Mouse (Mus musculus): ENCODE measurements around the gene Zfp184.
"Not testable (repeated sequence)": the region's sequence is repeated elsewhere in the genome, so short reads cannot be mapped to it uniquely, and the experiment has no call there.

Gene Zfp184

GRCm38 (mm10) chr13:21944926-21945740 is at the start of gene Zfp184:
Gene Zfp184 (plus strand): TSS chr13:21945094.
- DNase-seq (ENCODE audit: low read depth): peak; percentile 86

GRCm38 (mm10) chr13:21896549-21897244 is 48.2 kb upstream of the Zfp184 start:
- DNase-seq (ENCODE audit: low read depth): no peak

DNA sequence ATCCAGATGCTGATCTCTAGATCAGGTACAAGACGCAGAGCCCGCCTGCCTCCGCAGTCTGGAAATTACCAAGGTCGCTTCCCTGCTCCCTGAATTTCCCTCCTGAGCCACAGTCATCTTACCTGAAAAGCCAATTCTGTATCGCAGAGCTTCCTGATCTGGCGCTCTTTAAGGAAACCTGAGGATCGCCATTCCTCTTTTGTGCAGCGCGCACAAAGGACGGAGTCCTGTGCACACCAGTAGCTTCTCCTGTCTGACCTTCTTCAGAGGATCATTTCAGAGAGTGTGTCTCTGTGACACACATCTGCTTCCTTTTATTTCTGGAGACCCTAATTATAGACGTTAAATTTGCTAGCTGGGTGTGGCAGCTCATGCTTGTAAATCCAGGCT is 47.7 kb upstream of the Zfp184 start:
- no peak for DNase-seq (ENCODE audit: low read depth)

DNA sequence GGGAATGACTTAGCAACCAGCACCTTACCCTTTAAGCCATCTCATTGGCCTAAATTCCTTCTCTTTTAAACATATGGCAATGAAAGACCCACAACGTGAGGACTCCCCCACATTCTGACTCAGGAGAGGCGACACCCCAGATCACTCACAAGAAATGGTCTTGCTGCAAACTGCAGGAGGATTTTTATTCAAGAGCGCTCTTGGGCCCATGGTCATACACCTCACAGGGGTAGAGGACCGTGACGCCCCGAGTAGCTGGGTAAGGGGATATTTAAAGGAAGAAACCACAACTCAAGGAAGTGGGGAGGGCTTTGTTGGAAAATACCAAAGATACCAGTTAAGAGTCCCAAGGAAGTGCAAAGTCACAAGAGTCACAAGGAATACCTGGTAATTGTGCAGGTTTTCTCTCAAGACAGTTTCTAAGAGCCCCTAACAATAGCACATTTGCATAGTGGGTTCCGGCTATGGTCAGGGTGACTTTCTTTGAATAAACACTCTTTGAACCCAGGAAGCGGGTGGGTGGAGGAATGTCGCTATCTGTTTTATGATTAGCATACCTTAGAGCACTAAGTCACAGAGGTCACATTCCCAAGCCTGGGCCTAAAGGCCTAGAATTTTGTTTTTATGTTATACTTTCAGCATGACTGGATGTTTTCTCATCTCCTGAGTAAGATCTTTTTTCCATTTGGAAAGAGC is 43.9 kb upstream of the Zfp184 start:
- DNase-seq (ENCODE audit: low read depth): not testable (repeated sequence)

DNA sequence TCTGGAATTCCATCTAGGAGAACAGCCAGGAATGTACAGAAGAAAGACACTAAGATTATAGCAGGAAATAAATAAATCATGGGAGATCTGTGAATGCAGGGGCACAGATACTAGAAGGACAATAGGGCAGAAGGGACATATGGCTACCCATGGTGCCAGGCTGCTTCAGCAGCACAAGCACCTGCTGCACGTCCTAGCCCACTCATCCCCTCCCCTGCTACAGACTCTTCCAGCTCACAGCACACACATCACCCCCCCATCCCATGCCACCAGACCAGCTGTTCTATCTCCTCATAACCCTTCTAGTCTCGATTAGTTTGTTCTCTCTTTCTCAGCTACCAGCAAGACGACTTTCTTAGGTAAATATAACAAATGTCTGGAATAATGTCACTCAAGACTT is 41.4 kb upstream of the Zfp184 start:
- no peak for DNase-seq (ENCODE audit: low read depth)

DNA sequence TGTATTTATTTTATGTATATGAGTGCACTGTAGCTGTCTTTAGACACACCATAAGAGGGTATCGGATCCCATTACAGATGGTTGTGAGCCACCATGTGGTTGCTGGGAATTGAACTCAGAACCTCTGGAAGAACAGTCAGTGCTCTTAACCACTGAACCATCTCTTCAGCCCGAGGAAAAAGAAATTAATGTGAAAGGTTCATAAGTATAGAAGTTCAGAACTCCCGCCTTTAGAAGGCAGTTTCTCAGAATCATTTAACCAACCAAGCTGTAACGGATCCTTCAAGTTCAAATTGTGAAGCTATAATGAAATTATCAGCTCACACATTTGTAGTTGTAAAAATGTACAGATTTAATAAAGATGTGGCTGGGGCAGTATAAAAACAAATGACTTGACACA is 40.8 kb upstream of the Zfp184 start:
- not testable (repeated sequence) for DNase-seq (ENCODE audit: low read depth)

GRCm38 (mm10) chr13:21906301-21906700 is 38.6 kb upstream of the Zfp184 start:
- DNase-seq (ENCODE audit: low read depth): no peak

GRCm38 (mm10) chr13:21906946-21907806 is 37.7 kb upstream of the Zfp184 start:
- no peak for DNase-seq (ENCODE audit: low read depth)

GRCm38 (mm10) chr13:21907807-21908155 is 37.1 kb upstream of the Zfp184 start:
- DNase-seq (ENCODE audit: low read depth): not testable (repeated sequence)

DNA sequence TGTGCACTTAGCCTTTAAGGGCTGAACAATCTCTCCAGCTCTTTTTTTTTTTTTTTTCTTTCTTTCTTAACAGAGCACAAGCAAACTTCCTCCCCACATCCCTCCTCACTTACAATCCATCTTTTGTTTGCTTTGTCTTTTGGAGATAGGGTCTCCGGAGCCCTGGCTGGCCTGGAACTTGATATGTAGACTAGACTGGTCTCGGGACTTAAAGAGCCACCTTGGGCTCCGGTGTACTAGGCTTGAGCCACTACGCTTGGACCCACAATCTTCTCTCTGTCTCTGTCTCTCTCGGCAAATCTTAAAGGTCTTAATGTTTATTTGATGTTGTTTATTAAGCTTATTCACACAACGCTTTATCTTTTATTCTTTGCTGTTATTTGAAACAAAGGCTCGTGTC is 34.2 kb upstream of the Zfp184 start:
- no peak for DNase-seq (ENCODE audit: low read depth)

GRCm38 (mm10) chr13:21911147-21911546 is 33.7 kb upstream of the Zfp184 start:
- no peak for DNase-seq (ENCODE audit: low read depth)

DNA sequence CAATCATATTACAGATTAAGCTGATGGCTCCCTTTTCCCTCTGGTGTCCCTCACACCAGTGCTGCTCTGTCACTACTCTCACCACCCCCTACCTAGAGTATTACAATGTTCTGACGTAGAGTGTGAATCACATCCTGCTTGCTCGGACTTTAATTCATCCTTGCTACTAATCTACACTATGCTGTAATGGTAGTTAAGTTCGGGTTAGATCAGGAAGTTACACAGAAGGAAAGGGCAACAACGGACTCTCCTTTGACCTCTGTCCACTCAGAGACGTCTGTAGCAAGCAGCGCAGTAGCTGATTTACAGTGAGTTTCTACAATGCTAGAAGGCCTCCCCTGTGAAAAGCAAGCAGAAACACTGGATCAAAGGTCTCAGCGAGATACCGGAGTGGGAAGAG is 31.0 kb upstream of the Zfp184 start:
- no peak for DNase-seq (ENCODE audit: low read depth)

GRCm38 (mm10) chr13:21914599-21914998 is 30.3 kb upstream of the Zfp184 start:
- DNase-seq (ENCODE audit: low read depth): no peak

GRCm38 (mm10) chr13:21915487-21915886 is 29.4 kb upstream of the Zfp184 start:
- no peak for DNase-seq (ENCODE audit: low read depth)

DNA sequence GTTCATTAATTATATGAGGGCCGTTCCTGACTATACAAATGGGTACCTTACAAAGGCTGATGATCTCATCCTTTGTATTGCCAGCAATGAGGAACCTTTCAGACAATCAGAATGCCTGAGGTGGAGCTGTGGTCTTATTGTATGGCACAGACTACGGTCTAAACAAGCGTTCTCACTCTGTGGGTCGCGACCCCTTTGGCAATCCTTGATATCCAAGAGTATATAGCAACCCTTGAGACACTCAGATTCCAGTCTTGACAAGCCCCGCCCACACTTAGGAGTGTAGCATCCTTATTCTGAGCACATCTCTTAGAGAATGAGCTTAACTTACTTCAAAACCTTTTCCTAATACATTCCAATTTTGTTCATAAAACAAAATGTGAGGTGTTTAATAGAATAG is 28.8 kb upstream of the Zfp184 start:
- no peak for DNase-seq (ENCODE audit: low read depth)

DNA sequence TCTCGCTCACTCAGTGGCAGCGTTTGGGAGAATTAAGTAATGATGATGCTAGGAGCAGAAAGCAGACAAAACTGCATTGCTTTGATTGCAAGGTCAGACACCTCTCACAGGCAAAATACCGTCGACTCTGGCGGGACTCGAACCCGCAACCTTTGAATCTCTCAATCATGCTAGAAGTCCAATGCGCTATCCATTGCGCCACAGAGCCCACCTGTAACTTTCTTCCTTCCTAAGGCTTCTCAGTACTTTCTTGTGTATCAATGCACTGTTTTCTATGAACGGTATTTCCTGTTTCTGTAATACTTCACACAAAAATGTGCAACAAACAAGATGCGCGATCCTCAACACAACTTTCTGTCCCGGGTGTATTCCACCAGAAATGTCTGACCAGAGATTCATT is 27.9 kb upstream of the Zfp184 start:
- DNase-seq (ENCODE audit: low read depth): no peak

DNA sequence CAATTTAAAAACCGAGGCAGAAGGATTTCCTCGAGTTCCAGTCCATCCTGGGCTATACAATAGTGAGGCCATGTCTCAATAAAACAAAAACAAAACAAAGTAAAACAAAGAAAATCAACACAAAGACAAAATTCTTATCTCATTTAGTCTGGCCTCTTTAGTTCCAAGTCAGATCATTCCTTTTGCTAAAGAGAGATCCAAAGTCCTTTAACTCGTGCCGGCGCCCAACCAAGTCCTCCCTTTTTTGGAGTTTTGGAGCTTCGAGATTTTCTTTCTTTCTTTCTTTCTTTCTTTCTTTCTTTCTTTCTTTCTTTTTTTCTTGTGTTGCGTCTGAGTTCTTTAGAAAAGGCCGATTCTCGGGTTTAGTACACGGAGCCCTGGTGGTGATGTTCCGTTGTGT is 27.4 kb upstream of the Zfp184 start:
- DNase-seq (ENCODE audit: low read depth): no peak

DNA sequence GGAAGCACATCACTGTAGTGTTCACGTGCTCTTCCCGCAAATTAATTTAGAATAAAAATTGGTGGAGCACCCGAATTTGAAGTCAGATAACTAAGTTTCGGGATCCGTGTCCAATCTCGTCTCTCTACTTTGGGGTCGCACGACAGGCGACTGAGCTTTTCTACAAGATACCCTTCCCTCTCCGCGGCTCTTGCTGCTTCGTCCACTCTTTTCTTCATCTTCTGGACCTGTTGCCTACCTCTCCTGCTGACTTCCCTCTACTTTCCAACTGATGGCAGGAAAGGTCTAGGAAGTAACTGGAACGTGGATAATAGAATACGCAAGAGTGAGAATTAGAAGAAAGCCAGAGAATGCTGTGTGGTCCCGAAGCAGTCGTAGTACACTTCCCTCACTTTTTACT is 26.9 kb upstream of the Zfp184 start:
- DNase-seq (ENCODE audit: low read depth): no peak

- DNase-seq (ENCODE audit: low read depth): no peak
These were observed 26.1 kb upstream of the Zfp184 start for GRCm38 (mm10) chr13:21918570-21919419.

DNA sequence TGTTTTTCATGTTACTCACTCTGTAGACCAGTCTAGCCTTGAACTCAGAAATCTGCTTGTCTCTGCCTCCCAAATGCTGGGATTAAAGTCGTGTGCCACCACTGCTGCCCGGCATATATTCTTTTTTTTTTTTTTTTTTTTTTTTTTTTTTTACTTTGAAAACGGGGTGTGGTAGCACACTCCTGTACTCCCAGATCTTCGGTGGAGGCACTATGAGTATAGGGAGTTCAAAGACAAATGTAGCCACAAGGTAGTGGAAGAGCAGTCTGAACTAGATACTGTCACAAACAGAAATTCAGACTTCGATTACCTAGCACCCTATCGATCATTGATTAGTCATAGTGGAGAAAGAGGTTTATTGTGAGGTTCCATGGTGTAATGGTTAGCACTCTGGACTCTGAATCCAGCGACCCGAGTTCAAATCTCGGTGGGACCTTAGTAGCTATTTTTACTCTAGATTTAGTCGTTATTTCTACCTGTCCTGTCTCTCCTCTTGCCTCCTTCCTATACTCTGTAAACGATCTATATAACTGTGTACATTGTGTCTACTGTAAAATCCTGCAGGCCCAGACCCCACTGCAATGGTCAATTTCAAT is 25.0 kb upstream of the Zfp184 start:
- DNase-seq (ENCODE audit: low read depth): no peak

Measured in fibroblast of lung, adult 2 months (primary cell).